Mouse (Mus musculus): ENCODE measurements around the gene Csnk1g2. TPM values are rescaled to one million over a fixed set of nuclear protein-coding genes. Genes with fewer than 3 reads are reported as not detected.
A peak's percentile ranks its signal among the peaks of the same experiment; 100 is the strongest.

Csnk1g2 gene
- polyA plus RNA-seq, 1 experiment from 2014 or later: 124 TPM

- no peak overlapping the region for H3K4me3 ChIP-seq (ENCODE audit: low read depth, low read length)
- no peak overlapping the region; the same call in 1 of the 2 replicates for H3K9ac ChIP-seq
- no peaks in the 10 kb centered on the region for H3K27me3 ChIP-seq (ENCODE audit: insufficient read depth, low read length)
- no peak for TF ChIP-seq CTCF (IDR thresholded peaks at IDR 0.05; ENCODE audit: low read depth)
- 30% methylated on average over 8 of the region's 8 CpGs for WGBS
- H3K27ac ChIP-seq (ENCODE audit: low read depth): no peak overlapping the region
- no peaks in the 10 kb centered on the region for H3K9me3 ChIP-seq (ENCODE audit: low read depth, low read length)
- DNase-seq: no peak
- H3K36me3 ChIP-seq (ENCODE audit: insufficient read depth): peaks cover 12% of the 10 kb centered on the region
- ATAC-seq (ENCODE audit: insufficient read depth): no peak
- H3K4me1 ChIP-seq (ENCODE audit: insufficient read depth): peaks cover 5% of the 10 kb centered on the region; the same call in 1 of the 2 replicates
- no peak overlapping the region for H3K4me2 ChIP-seq
These were observed 3.0 kb upstream of the Csnk1g2 start for GRCm38 (mm10) chr10:80619465-80620244.

- Histone ChIP-seq H3K4me3 (ENCODE audit: low read depth, low read length) (no peak overlapping the region), H3K36me3 (ENCODE audit: insufficient read depth) (peaks cover 5% of the 10 kb centered on the region; the same call in 1 of the 2 replicates), H3K9me3 (ENCODE audit: low read depth, low read length) (no peaks in the 10 kb centered on the region), H3K9ac (no peak overlapping the region), H3K27me3 (ENCODE audit: insufficient read depth, low read length) (no peaks in the 10 kb centered on the region), H3K4me1 (ENCODE audit: insufficient read depth) (peaks cover 5% of the 10 kb centered on the region; the same call in 1 of the 2 replicates), H3K27ac (ENCODE audit: low read depth) (no peak overlapping the region), H3K4me2 (no peak overlapping the region)
- WGBS: 77% methylated on average over 9 of the region's 9 CpGs
- DNase-seq (no peak), ATAC-seq (ENCODE audit: insufficient read depth) (no peak)
- no peak for TF ChIP-seq CTCF (IDR thresholded peaks at IDR 0.05; ENCODE audit: low read depth)
These were observed 2.3 kb upstream of the Csnk1g2 start for GRCm38 (mm10) chr10:80620365-80620764.

GRCm38 (mm10) chr10:80620796-80621689 is 1.6 kb upstream of the Csnk1g2 start:
- Histone ChIP-seq H3K9me3 (ENCODE audit: low read depth, low read length) (no peaks in the 10 kb centered on the region), H3K27ac (ENCODE audit: low read depth) (peak overlapping the region; percentile 93), H3K9ac (peak overlapping the region; percentile 53), H3K4me2 (peak overlapping the region; percentile 87), H3K4me1 (ENCODE audit: insufficient read depth) (peaks cover 5% of the 10 kb centered on the region; the same call in 1 of the 2 replicates), H3K27me3 (ENCODE audit: insufficient read depth, low read length) (no peaks in the 10 kb centered on the region), H3K4me3 (ENCODE audit: low read depth, low read length) (peak overlapping the region; percentile 93), H3K36me3 (ENCODE audit: insufficient read depth) (peaks cover 2% of the 10 kb centered on the region; the same call in 1 of the 2 replicates)
- no peak for ATAC-seq (ENCODE audit: insufficient read depth)
- no peak for DNase-seq
- TF ChIP-seq CTCF (IDR thresholded peaks at IDR 0.05; ENCODE audit: low read depth): no peak
- 46% methylated on average over 16 of the region's 16 CpGs for WGBS

GRCm38 (mm10) chr10:80621690-80621939 is 1.0 kb upstream of the Csnk1g2 start:
- Histone ChIP-seq H3K9me3 (ENCODE audit: low read depth, low read length) (no peaks in the 10 kb centered on the region), H3K9ac (peak overlapping the region; percentile 53), H3K4me1 (ENCODE audit: insufficient read depth) (peaks cover 5% of the 10 kb centered on the region; the same call in 1 of the 2 replicates), H3K27ac (ENCODE audit: low read depth) (peak overlapping the region; percentile 93), H3K27me3 (ENCODE audit: insufficient read depth, low read length) (no peaks in the 10 kb centered on the region), H3K36me3 (ENCODE audit: insufficient read depth) (peaks cover 5% of the 10 kb centered on the region; the same call in 1 of the 2 replicates), H3K4me3 (ENCODE audit: low read depth, low read length) (peak overlapping the region; percentile 93), H3K4me2 (peak overlapping the region; percentile 87)
- WGBS: 0% methylated on average over 9 of the region's 9 CpGs
- ATAC-seq (ENCODE audit: insufficient read depth): no peak; the same call in 1 of the 2 replicates
- DNase-seq: no peak
- TF ChIP-seq CTCF (IDR thresholded peaks at IDR 0.05; ENCODE audit: low read depth): no peak

- H3K4me2 ChIP-seq: peak overlapping the region; percentile 87
- TF ChIP-seq CTCF (IDR thresholded peaks at IDR 0.05; ENCODE audit: low read depth): no peak
- peak overlapping the region; percentile 93 for H3K27ac ChIP-seq (ENCODE audit: low read depth)
- peak overlapping the region; percentile 93 for H3K4me3 ChIP-seq (ENCODE audit: low read depth, low read length)
- peak; percentile 100 for DNase-seq
- H3K36me3 ChIP-seq (ENCODE audit: insufficient read depth): peaks cover 5% of the 10 kb centered on the region; the same call in 1 of the 2 replicates
- ATAC-seq (ENCODE audit: insufficient read depth): peak; percentile 94
- H3K27me3 ChIP-seq (ENCODE audit: insufficient read depth, low read length): no peaks in the 10 kb centered on the region
- no peaks in the 10 kb centered on the region for H3K9me3 ChIP-seq (ENCODE audit: low read depth, low read length)
- H3K9ac ChIP-seq: peak overlapping the region; percentile 87
- under 1% methylated on average over 64 of the region's 64 CpGs for WGBS
- H3K4me1 ChIP-seq (ENCODE audit: insufficient read depth): peaks cover 5% of the 10 kb centered on the region; the same call in 1 of the 2 replicates
These were observed 538 bp upstream of the Csnk1g2 start for GRCm38 (mm10) chr10:80621940-80622660.

GRCm38 (mm10) chr10:80623457-80624191 is 986 bp downstream of the Csnk1g2 start:
- Histone ChIP-seq H3K4me2 (peak overlapping the region; percentile 98), H3K27me3 (ENCODE audit: insufficient read depth, low read length) (no peaks in the 10 kb centered on the region), H3K4me3 (ENCODE audit: low read depth, low read length) (peak overlapping the region; percentile 93), H3K9me3 (ENCODE audit: low read depth, low read length) (no peaks in the 10 kb centered on the region), H3K36me3 (ENCODE audit: insufficient read depth) (peaks cover 9% of the 10 kb centered on the region; the same call in 1 of the 2 replicates), H3K4me1 (ENCODE audit: insufficient read depth) (peaks cover 9% of the 10 kb centered on the region), H3K27ac (ENCODE audit: low read depth) (peak overlapping the region; percentile 88), H3K9ac (peak overlapping the region; percentile 87)
- no peak for TF ChIP-seq CTCF (IDR thresholded peaks at IDR 0.05; ENCODE audit: low read depth)
- ATAC-seq (ENCODE audit: insufficient read depth) (no peak), DNase-seq (peak; percentile 69)
- 9% methylated on average over 15 of the region's 15 CpGs for WGBS

Measured in lung, embryonic 14.5 days (tissue).